Mouse (Mus musculus) heart, embryonic 15.5 days (tissue): ENCODE data around the gene Mfsd6l. TPM values are rescaled to one million over a fixed set of nuclear protein-coding genes. Genes with fewer than 3 reads are reported as not detected.

Experiments used
- polyA plus RNA-seq: library from polyadenylated mRNA; unstranded; fragments of >200 nt; fragmentation: Nextera tagmentation; extraction: Ambion mirVana; gene quantifications from 2 replicates; pipeline ENCODE4 v1.2.1, GENCODE M21; 2015

Gene Mfsd6l
- polyA plus RNA-seq, 1 experiment from 2014 or later = not detected

Other genes starting within 250 kb of the Mfsd6l start
- gene Ntn1, start 155.4 kb upstream of the Mfsd6l start, polyA plus RNA-seq = 18.3 and 21.6 TPM in 2 replicates
- gene Pik3r5, start 124.1 kb upstream of the Mfsd6l start, polyA plus RNA-seq = 0.68 and 1.5 TPM in 2 replicates
- 4.3 and 7.1 TPM in 2 replicates for gene Pik3r6, start 53.2 kb upstream of the Mfsd6l start, polyA plus RNA-seq
- gene Ccdc42, start 30.8 kb downstream of the Mfsd6l start, polyA plus RNA-seq = 1.0 and 1.4 TPM in 2 replicates
- 90.9 and 110 TPM in 2 replicates for gene Myh10, start 135.4 kb downstream of the Mfsd6l start, polyA plus RNA-seq